Mouse (Mus musculus) thymus, adult 2 months (tissue): ENCODE results near the gene Ctnna3.

Experiments used
- CTCF ChIP-seq: fragments of 200-500 bp; IDR thresholded peaks from 2 replicates; pipeline ENCODE4 v1.5.1; 2012; ENCODE audit warnings: mild to moderate bottlenecking, control low read depth, low read length, moderate library complexity, borderline replicate concordance; ENCODE audit not compliant: control insufficient read depth, poor library complexity, insufficient read depth; ENCODE audit errors: extremely low read depth
- POLR2A ChIP-seq: fragments of 200-500 bp; IDR thresholded peaks from 2 replicates; pipeline ENCODE4 v1.6.1; 2012; ENCODE audit warnings: mild to moderate bottlenecking, low read length, control low read depth, moderate library complexity; ENCODE audit not compliant: control insufficient read depth, poor library complexity, insufficient read depth; ENCODE audit errors: extremely low read depth

DNA sequence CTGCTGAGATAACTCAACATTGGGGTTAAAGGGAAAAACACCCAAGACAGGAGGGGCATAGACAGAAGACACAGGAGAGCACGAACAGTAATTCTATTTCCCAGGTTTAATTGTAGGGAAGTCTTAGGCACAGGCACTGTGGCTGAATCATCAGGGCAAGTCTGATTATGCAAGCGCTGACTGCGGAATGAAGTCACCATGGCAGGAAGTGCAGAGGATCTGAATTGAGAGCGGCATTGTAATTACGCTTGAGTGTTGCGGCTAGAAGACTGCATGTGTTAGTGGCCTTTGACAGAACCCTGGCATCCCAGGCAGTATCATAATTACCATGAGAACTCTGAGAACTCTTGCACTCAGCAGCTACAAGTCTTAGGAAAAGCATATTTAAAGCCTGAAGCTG, 593.4 kb downstream of the Ctnna3 start:
- TF ChIP-seq CTCF = no peak
- TF ChIP-seq POLR2A = no peak
